Mouse (Mus musculus) brain, embryonic 18.5 days (tissue): ENCODE data around the gene Stab1.
A peak's percentile ranks its signal among the peaks of the same experiment; 100 is the strongest.

ENCODE experiments used
- DNase-seq: peaks from one replicate; pipeline ENCODE4 v3.0.0-alpha.2; 2012; ENCODE audit warnings: low read depth, low spot score

Stab1 gene

GRCm38 (mm10) chr14:31168425-31168824 lies at the start of gene Stab1:
Gene Stab1, minus strand, starts transcription at chr14:31168641.
- no peak for DNase-seq

DNA sequence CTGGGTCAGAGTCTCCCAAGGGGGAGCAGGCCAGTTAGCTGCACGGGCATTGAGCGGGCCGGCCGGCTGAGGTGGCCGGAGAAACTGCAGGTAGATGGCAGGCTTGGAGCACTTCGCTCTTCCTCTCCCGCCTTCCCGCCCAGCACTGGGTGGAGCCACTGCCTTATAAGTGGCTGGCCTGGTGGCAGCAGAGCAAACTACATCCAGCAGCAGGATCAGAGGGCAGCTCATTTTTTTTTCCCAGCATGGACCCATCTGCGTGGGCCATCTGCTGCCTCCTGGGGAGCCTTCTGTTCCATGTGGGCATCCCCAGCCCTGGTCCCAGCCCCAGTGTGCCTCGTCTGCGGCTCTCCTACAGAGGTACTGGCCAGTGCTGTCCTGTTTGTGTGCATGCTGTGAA lies 49.2 kb upstream of the Stab1 start, which contains the start of gene Sema3g:
Gene Sema3g (plus strand): TSS at position 195 of the 400 bp plus-strand sequence.
- no peak for DNase-seq

DNA sequence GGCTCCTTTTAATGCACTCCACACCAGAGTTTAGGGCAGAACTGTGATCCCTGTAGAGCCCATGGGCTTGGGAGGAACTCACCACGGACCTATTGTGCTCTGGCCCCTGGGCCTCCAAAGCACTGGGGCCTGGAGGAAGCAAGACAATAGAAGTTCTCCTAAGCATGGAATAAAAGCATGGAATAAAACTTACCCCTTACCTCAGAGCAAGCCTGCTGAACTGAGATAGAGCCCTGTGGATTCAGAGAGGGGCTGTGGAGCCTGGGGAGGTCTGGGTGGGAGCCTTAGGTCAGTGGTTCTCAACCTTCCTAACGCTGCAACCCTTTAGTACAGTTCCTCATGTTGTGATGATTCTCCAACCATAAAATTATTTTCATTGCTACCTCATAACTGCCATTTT lies 48.4 kb upstream of the Stab1 start, which contains the start of gene Nisch:
Gene Nisch (minus strand): TSS at position 101 of the 400 bp plus-strand sequence.
- no peak for DNase-seq

DNA sequence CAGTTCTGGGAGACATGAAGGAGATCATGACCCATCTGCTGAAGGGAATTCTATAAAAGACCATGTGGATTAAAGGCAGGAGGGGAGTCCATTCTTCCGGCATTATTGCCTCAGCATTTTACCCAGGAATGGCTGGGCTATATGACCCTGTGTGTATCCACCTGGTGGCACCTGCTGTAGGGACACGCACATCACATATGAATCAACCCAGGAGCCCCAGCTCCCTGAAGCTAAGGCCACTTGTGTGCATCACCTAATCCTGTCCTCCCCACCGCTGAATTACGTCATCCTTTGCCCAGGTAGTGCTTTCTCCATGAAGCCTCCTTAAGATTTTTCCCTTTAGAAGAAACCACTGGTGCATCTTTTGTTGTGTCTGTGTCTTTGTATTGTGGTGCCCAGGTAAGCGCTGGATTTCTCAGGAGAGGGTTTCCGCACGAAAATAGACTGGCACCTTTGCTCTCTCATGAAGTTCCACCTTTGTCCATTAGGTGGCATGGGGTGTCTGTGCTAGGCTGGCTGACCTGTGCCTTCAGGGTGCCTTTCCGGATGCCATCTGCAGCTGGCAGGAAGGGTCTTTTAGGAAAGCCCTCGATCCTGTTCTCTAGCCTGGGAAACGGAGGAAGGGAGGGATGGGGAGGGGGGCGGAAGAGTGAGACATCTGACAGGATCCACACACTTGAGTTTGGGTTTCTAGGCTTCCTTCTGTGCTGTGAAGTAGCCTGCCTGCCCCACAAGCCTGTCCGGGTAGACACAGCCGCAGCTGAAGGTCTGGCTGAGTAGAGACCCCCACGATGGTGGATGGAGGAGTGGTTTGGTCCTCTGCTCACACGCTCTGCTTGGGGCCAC lies 46.9 kb upstream of the Stab1 start:
- DNase-seq: no peak

- no peak for DNase-seq
Observed at GRCm38 (mm10) chr14:31214684-31215083, 46.2 kb upstream of the Stab1 start.

- no peak for DNase-seq
Observed at GRCm38 (mm10) chr14:31213868-31214267, 45.4 kb upstream of the Stab1 start.

DNA sequence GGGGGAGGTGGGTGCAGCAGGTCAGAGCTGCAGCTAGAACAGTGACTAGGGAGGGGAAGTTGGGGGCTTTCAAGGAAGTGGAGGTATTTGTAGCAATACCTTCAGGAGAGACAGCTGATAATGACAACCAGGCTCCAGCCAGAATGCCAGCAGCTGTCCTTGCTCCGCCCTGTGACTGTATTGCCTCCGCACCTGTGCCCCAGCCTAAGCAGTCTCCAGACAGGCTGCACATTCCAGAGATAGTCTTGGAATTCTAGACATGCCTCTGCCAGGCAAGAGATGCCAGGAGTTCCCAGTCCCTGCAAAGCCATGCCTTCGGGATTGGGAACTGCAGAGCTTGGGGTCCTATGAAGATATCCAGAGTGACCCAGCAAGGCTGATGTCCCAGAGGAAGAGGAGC lies 44.1 kb upstream of the Stab1 start:
- DNase-seq: no peak

GRCm38 (mm10) chr14:31211854-31212253 lies 43.4 kb upstream of the Stab1 start:
- no peak for DNase-seq

DNA sequence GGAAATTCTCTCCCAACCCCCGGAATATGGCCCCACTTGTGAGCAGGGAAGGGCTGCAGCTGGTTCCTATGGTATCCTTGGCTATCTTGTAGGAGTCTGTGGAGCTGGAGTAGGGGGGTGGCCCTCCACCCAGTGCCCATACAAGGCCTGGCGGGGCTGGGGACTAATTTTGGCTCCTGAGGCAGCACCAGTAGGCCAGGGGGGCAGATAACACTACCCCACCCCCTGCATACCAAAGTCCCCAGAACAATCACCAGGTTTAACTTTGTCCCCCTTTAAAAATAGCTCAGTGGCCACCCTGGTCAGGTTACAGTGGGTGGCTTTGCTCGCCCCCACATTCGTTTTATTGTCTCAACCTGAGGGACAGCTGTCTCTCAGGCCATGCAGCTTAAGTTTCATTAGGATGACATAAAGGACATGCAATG lies 40.7 kb upstream of the Stab1 start:
- DNase-seq: no peak

DNA sequence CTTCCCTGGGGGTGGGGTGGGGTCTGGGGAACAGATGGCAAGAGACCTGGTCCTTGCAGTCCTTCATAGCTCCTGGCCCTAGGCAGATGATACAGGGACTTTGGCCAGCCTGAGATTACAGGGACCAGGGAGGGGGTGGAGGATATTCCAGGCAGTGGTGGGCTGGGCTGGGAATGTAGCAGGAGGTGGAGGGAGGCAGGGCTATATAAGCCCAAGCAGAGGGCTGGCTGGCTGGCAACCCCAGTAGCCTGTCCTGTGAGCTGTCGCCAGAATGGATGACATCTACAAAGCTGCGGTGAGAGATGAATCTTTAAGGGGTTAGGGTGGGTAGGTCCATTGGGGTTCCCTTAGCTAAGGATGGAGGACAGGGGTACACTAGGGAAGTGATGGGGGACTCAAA lies 39.6 kb upstream of the Stab1 start, which contains the start of gene Tnnc1:
Gene Tnnc1 (plus strand): TSS at position 229 of the 400 bp plus-strand sequence.
- DNase-seq: no peak

GRCm38 (mm10) chr14:31207070-31207830 lies 38.8 kb upstream of the Stab1 start:
- no peak for DNase-seq

- DNase-seq: peak; percentile 83
Observed at GRCm38 (mm10) chr14:31206472-31206981, 38.1 kb upstream of the Stab1 start.

GRCm38 (mm10) chr14:31205562-31206467 lies 37.4 kb upstream of the Stab1 start:
- DNase-seq: no peak

- DNase-seq: no peak
Observed at GRCm38 (mm10) chr14:31205244-31205561, 36.8 kb upstream of the Stab1 start.

DNA sequence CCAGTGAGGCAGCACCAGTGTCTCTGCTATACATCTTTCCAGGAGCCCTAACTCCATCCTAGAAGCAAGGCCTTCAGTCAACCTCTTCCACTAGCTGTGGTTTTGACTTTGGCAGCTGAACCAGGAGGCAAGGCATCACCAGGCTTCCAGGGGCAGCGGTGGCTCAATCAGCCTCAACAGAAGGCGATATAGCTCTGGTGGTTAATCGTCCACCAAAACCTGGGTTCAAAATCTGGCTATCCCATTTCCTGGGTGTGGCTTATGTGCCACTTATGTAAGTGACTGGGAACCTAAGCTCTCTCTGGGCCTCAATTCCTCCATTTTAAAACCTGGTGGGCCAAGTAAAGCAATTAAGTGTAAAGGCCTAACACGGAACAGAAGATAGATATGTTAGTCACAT lies 36.4 kb upstream of the Stab1 start:
- DNase-seq: no peak

DNA sequence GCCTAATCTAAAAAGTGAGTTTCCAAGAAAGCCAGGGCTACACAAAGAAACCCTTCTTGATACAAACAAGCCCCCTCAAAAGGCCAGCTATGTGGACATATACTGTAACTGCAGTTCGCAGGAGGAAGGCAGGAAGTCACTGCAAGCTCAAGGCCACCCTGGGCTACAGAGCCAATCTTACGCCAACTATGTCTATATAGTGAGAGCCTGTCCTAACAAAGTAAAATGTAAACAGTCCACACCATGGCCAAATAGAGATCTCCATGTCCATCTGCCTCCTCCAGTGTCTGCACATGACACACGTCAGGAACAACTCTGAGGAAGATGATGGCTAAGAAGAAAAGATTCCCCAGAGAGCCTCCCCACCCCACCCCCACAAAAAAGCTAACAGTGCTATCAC lies 31.6 kb upstream of the Stab1 start:
- no peak for DNase-seq

DNA sequence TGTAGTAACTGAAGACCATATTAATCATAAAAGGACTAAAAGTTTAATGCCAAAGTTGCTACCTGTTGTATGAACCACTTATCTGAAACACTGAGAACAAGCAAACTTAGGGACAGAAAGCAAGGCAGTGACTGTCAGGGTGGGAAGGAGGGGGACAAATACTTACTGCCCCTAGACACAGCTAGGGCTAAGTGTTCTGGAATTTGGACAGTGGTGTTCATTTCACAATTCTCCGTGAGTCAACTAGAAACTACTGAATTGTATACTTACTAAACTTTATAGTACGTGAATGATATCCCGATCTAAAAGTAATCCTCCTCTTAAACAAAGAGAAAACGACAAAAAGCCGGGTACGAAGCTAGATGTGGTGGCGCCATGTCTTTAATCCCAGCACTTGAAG lies 31.2 kb upstream of the Stab1 start:
- DNase-seq: no peak

GRCm38 (mm10) chr14:31197547-31198516 lies 29.4 kb upstream of the Stab1 start:
- DNase-seq: no peak

DNA sequence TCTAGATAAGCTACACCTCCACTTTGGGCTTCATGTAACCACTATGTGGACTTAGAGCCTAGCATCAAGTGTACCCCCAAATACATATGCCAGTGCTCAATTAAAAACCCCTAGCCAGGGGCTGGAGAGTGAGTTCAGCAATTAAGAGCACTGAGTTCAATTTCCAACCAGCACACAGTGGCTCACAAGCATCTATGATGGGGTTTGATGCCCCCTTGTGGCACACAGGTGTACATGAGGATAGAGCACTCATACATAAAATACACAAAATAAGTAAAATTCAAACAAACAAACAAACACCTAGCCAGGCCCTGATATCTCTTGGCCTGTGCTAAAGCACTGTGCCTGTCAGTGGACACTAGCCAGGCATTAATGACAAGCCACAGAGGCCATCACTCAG lies 27.5 kb upstream of the Stab1 start:
- no peak for DNase-seq

- no peak for DNase-seq
Observed at GRCm38 (mm10) chr14:31195521-31195920, 27.1 kb upstream of the Stab1 start.
